Mouse (Mus musculus) megakaryocyte, adult 5-6 weeks (primary cell): ENCODE data around the gene Gm10197. TPM values are rescaled to one million over a fixed set of nuclear protein-coding genes. Genes with fewer than 3 reads are reported as not detected.

Source experiments
- ATAC-seq: 2 replicates; pipeline ENCODE4 v1.8.0; 2016; ENCODE audit warnings: mild to moderate bottlenecking, inconsistent platforms; ENCODE audit not compliant: poor library complexity, severe bottlenecking
- total RNA-seq, 2 experiments: library from RNA; stranded (forward) in 1 of 2; stranded (reverse) in 1 of 2; fragments of 153-499, 151-499 nt in 1 of 2; fragments of 221-1000, 200-1000 nt in 1 of 2; gene quantifications; 2 replicates each; pipeline versions ENCODE4 v1.2.3 to v1.2.4; 2015 to 2017

Gene Gm10197
- total RNA-seq, 2 experiments from 2014 or later = not detected

DNA sequence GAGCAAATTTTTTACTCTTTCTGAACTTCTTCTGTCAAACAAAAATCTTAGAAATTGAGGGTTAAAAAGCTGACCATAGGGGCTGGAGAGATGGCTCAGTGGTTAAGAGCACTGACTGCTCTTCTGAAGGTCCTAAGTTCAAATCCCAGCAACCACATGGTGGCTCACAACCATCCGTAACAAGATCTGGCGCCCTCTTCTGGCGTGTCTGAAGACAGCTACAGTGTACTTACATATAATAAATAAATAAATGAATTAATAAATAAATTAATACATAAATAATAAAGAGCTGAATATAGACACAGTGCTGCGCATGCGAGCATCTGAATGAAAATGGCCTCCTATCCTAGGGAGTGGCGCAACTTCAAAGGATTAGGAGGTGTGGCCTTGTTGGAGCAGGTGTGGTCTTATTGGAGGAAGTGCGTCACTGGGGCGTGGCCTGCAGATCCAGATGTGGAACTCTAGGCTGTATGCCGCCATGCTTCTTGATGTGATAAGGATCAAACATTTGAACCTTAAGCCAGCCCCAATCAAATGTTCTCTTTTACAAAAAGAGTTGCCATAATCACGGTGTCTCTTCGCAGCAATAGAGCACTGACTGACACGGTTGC is 49.0 kb downstream of the Gm10197 start:
- ATAC-seq = no peak

Other genes with a start within 250 kb of the Gm10197 start
- gene Add3, start 231.3 kb downstream of the Gm10197 start, total RNA-seq (2015) = 235 and 240 TPM in 2 replicates
- 317 and 336 TPM in 2 replicates for gene Add3, start 231.3 kb downstream of the Gm10197 start, total RNA-seq (2017)
- 42.1 and 42.8 TPM in 2 replicates for gene Mxi1, start 61.2 kb downstream of the Gm10197 start, total RNA-seq (2015)
- gene Mxi1, start 61.2 kb downstream of the Gm10197 start, total RNA-seq (2017) = 74.0 and 91.1 TPM in 2 replicates
- 49.3 and 68.2 TPM in 2 replicates for gene Smndc1, start 18.8 kb upstream of the Gm10197 start, total RNA-seq (2015)
- gene Smndc1, start 18.8 kb upstream of the Gm10197 start, total RNA-seq (2017) = 22.2 and 26.3 TPM in 2 replicates
- gene Dusp5, start 157.3 kb upstream of the Gm10197 start, total RNA-seq (2015) = 4.3 and 5.0 TPM in 2 replicates
- gene Dusp5, start 157.3 kb upstream of the Gm10197 start, total RNA-seq (2017) = 4.6 and 6.4 TPM in 2 replicates
- gene Nutf2-ps1, start 217.3 kb upstream of the Gm10197 start, total RNA-seq (2015) = 36.9 and 38.7 TPM in 2 replicates
- 46.3 and 61.1 TPM in 2 replicates for gene Nutf2-ps1, start 217.3 kb upstream of the Gm10197 start, total RNA-seq (2017)
- 91.2 and 91.7 TPM in 2 replicates for gene Smc3, start 228.6 kb upstream of the Gm10197 start, total RNA-seq (2015)
- gene Smc3, start 228.6 kb upstream of the Gm10197 start, total RNA-seq (2017) = 108 and 122 TPM in 2 replicates